Mouse (Mus musculus): Measurements from ENCODE around the gene Gm42906.

Gm42906 gene

DNA sequence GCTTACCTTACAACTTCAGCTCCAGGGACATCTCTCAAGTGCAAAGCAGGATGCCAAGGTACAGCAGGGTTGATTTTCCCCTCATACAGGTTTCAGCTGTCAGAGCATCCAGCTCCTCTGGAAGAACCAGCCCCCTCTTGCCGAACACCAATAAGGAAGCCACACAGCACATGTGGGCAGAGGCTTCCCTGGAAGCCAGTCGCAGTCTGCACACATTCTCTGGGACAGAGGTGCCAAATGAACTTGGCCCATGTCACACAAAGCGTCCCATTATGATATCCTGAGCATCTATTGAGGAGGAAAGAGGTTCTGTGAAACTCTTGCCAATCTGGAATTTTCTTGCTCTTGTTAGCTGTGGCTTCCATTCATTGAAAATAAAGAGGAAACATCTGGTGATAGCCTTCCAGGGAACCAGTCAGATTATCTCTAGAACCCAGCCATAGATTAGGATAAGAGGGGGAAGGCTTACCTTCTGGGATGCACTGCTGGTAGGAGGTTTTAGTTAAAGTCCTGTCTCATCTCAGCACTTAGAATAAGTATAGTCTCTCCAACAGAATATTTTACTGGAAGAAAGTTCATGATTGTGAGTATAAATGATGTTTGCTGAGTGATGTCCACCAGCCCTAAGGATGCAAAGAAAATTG is at the start of gene Gm42906:
TSS of gene Gm42906 (minus strand) at position 51 of the 644 bp plus-strand sequence.
- DNase-seq (ENCODE audit: low spot score): no peak

DNA sequence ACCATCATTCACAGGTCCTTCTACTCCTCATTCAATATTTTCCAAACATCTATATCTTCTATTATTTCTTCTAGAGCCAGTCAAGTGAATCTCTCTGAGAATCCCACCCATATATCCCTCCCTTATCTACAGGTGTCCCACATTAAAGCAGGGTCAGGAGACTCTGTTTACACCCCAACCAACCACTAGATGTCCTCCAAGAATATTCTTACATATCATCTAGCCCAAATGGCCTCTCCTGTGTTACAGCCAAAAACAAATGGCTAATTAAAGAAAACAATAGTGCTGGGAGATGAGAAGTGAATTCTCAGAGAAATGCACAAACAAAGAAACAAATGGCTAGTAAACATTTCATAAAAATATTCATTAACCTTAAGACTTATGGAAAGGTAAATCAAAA is 17.7 kb upstream of the Gm42906 start:
- no peak for DNase-seq (ENCODE audit: low spot score)

DNA sequence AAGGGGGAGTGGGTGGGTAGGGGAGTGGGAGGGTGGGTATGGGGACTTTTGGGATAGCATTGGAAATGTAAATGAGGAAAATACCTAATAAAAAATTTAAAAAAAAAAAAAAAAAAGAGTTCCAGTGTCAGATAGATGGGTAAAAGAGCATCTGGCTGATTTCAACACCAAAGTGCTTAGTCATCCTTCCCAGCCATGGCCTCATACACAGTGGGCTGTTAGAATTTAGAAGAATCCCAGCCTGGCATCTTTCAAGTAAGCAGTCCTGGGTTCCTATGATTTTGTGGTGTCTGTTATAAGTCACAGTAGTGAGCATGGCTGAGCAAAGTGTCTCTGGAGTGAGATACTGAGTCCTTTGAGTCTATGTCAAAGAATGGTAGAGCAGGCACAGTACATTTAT is 7.1 kb upstream of the Gm42906 start:
- DNase-seq (ENCODE audit: low spot score): no peak

DNA sequence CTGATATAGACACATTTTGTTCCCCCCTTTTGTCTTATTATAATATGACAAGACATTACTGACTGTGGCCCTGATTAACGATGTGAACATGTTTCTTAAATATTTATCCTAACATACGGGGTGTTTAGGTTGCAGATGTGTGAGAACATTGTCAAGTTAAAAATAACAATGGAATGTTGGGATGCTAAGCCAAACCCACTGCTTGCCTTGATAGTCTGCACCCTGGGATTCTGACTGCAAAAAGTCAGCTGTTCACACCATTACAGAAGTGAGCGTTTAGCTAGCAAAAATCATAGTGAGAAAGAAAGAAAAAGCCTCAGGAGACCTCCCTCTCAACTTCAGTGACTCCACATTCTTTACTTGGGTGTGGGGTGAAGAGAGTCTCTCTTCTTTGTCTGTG is 1.5 kb downstream of the Gm42906 start:
- DNase-seq (ENCODE audit: low spot score): no peak

DNA sequence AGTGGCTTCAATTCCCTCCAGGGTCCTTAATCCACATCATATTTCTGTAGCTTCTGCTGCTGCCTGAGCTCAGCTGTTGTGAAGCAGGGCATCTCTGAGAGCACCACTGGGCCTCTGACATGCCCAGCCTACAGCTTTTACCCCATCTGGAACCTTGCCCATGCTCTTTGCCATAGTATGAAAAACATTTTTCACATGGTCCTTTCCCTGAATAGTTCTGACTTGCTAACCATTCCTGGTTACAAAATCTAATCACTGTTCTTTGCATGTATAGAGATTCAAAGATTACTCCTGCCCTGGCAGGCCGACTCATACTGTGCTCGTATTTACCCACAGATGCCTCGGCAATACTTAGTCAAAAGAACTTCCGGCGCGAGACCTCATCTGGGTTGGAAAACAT is 5.3 kb downstream of the Gm42906 start:
- no peak for DNase-seq (ENCODE audit: low spot score)

DNA sequence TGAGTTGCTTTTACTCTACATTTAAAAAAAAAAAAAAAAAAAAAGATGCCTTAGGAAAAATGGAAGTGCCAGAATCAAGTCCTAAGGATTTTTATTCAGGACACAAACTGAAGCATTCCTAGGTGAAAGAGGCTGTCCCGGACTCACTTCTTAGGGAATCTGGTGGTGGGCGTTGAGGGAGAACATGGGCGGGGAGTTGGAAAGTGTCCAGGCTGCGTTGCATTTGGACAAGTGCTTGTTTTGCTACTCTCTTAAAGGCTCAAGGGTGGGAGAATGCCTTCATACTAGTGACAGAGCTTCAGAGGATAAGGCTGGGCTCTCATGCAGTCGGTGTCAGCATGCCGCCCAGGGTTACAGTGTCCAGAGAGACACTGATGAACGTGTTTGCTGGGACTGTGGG is 6.1 kb downstream of the Gm42906 start:
- DNase-seq (ENCODE audit: low spot score): no peak

DNA sequence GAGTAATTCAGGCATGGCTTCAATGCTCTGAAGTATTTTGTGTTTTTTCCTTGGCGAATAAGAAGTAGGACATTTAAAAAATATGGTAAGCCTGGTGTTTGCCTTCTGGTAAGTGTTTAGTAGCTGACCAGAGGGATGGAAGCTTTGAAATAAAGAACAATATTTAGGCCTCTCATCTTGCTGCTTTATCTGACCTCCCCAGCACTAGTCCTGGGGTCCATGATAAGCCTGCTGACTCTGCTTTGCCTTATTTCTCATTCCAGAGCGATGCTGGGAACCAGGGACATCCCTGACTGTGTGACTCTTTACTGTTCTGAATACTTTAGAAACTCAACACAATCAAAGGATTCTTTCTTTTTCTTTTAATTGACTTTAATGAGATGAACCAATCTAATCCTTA is 9.4 kb downstream of the Gm42906 start:
- DNase-seq (ENCODE audit: low spot score): no peak

DNA sequence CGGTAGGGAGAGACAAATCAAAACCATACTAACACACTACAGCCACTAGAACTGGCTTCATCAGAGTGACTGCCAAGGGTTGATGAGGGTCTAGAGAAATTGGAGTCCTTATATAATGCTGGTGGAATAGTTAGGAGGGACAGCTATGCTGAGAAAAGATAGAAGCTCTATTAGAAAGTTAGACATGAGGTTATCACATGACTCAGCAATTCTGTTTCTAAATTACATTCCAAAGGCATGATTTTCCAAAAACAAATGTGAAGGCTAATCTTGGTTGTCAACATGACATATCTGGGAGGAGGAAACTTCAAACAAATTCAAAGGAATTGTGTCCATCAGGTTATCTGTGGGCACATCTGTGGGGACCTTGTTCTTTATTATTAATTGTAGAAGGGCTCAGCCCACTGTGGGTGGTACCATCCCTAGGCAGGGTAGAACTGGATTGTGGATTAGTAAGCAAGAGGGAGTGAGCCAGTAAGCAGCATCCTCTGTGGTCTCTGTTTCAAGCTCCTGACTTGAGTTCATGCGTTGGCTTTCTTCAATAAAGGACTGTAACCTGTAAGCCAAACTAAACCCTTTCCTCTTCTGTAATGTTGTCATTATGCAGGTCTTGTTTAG is 10.4 kb downstream of the Gm42906 start:
- no peak for DNase-seq (ENCODE audit: low spot score)

DNA sequence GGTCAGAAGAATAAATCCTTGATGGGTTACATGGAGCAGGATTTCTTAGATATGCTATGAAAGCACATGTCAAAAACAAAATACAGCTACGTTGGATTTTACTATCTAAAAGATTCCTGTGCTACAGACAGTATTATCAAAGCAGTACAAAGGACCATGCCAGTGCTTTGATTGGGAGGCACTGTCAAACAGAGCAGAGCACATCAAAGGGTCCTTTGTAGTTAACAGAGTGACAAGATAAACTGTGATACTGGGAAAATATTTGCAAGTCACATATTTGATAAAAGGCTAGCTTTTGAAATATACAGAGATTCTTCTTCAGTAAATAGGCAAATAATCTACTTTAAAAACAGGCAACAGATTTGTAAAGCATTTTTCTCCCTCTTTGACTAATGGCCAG is 11.0 kb downstream of the Gm42906 start:
- no peak for DNase-seq (ENCODE audit: low spot score)

DNA sequence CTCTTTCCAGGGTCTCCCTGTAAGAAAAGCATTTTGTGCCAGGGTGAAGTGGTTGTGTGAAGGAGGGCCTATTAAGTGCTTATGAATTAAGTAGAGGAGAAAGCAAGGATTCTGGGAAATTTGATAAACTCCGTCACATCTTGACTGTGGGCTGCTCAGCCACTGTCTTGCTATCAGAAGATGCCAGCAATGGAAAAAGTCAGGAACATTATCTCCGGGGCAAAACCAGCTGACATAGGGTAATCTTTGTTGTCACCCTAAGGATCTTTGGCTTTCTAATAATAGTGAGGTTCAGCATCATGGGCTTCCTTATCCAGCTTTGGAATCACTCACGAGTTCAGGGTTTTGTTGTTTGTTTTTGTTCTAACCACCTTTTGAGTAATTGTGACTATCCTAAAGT is 14.3 kb downstream of the Gm42906 start:
- no peak for DNase-seq (ENCODE audit: low spot score)

DNA sequence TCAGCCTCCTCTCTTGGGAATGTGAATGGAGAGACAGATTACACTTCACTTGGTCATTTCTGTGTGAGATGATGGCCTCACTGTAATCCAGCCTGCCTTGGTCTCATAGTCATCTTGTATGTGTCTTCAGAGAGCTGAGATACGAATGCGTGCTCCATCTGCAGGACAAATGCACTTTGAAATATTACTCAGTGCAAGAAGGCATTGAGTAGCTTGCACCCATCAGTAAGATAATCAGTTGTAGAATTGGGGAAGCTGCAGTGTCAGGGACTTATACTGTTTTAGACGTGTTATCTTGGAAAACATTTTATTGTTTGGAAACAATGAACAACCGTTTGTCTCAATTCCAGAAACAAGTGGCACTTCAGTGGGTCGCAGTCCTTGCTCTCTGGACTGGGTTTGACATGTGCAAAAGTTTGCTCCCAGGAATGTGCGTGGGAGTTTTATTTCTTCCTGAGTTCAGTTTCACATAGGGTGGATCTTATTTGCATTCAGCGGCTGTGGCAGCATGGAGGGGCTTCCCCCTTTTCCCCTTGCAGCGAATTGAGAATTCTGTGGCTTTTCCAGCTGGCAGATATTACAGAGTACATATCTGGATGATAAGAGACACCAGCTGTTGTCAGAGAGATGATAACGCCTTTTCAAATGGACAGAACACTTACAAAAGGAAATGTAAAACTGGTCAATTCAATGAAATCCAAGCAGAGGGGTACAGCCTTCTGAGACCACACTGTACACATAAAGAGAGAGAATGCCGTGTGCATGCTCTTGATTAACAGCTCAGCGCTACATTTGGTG is 15.1 kb downstream of the Gm42906 start:
- no peak for DNase-seq (ENCODE audit: low spot score)

DNA sequence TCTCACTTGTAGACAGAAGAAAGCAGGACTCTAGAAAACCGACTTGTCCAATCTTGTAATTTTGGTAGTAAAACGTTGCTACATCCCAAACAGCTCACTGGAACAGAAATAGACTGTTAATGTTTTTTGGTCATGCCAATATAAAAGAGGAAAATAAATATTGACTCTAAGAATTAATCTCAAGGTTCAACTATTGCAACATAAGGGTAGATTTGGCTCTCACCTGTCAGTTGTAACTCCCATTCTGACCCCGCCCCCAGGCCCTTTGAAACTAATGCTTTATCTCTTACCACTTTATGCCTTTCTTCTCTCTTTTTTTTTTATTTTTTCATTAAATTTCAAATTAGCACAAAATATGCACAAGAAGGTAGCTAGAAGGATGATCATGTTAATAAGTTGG is 18.0 kb downstream of the Gm42906 start:
- DNase-seq (ENCODE audit: low spot score): peak; percentile 50

DNA sequence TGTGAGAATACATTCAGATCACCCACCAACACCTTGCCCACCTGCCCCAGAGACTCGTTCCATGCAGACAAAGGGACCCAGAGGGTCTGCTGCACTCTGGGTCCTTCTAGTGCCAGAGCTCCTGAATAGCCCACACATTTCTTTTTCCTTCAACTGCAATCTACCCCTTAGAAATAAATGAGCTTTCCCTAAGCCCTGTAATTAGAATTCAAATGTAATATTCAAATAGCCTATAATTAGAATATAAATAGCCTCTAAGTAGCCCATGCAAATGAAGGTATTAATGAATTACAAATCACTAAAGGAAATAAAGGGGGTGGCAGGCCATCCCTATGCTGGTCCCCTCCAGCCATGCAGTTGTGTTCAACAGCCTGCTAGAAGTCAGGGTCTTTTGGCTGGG is 18.7 kb downstream of the Gm42906 start:
- DNase-seq (ENCODE audit: low spot score): no peak

DNA sequence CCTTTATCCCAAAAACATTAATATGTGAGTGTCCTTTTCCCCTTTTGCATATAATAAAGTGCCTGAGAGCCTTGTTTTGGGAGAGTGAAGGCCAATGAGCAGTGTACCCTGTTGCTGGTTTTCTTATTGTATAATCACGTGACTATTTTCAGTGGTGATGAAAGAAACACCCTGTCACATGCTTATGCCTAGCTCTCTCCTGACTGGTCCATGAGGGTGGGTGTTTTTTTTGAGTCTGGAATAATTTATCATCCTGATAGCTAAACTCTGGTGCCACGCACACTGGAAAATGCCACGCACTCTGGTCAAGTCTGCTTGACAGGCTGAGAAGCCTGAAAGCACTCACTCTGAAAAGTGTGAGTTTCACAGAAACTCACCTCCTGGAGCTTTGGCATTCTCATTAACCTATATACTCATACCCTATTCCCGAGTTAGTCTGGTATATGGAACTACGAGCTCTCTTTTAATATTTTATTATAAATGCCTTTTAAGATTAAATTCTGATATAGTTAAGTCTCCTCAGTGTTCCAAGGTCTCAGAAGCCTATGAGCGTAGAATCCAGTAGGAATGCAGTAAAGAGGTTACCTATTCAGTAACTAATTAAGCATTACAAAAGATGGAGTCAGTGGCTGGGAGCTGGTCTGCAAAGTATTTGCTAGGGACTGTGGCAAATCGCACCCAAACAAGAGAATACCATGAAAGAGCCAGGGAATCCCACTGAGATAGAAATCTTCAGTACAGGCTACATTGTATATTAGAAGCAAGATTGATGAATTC is 19.7 kb downstream of the Gm42906 start:
- no peak for DNase-seq (ENCODE audit: low spot score)

DNA sequence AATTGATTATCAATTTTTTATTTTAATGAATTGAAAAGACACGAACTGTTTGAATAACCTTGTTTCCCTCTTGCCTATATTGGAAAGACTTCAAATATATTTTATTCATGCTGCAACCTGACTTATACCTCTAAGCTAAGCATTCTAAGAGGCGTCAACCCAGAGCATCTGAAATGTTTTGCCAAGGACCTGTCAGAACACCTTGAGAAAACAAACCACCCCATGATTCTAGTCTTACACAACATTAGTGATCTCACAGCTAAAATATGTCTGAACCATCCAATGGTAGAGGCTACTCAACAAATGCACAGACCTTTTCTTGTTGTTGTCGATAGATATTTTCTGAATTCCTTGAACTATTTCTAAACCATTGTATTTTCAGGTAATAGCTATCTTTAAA is 20.5 kb downstream of the Gm42906 start:
- DNase-seq (ENCODE audit: low spot score): peak; percentile 24

DNA sequence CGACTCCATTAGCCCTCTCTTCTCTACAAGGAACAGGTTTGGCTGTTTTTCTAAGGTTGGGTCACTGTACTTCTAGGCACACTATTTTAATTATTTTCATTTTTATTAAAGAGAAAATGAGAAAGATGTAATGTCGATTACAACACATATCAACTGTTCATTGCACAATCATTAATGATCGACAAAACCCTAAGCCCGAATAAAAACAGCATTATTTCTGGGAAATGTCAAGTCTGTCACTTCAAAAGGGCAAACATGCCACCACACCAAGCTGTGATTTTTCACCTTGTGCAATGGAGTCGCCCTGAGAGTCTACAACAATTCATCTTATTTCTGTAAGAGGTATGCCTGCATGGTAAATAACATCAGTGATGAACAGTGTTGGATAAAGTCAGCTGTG is 21.7 kb downstream of the Gm42906 start:
- DNase-seq (ENCODE audit: low spot score): no peak

DNA sequence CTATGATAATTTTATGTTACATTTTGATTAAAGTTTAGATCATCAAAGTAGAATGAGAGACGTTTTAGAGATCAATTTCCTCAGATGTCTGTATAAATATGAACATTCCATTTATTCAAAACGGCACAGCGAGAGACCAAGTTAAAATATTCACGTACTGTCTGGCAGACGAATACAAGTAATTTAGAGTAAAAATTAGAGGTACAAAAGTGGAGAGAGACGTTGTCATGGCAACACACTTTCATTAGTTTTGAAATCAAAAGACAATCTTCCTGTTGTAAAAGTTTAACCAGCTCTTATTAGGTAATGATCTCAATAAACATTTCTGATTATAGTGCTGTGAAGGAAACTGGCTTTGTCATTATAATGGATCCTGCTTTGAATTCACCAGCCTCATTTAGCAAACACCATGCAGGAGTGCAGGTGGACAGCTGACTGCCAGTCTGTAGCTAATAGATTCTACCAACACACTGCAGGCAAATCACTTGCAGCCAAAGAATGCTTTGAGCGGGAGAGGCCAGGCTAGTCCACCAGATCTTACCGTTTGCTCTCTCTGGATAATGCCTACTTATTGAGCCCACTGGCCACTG is 22.6 kb downstream of the Gm42906 start:
- no peak for DNase-seq (ENCODE audit: low spot score)

DNA sequence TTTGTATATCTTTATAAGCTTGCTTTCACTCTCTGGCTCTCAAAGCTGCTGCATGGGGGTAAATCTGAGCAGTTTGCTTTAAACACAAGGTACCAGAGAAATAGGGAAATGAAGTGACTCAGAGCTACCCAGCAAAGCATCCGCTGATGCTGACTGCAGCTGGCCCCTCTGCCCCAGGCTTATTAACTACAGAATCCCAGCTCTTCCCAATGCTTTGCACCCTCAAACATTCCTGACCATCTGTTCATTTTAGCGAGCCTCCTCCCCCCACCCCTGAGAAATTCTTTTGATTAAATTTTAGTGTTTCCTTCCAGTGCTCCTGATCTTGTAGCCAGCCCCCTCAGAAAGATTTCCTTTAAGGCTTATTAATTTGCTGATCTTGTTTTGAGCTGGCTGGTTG is 24.4 kb downstream of the Gm42906 start:
- no peak for DNase-seq (ENCODE audit: low spot score)

DNA sequence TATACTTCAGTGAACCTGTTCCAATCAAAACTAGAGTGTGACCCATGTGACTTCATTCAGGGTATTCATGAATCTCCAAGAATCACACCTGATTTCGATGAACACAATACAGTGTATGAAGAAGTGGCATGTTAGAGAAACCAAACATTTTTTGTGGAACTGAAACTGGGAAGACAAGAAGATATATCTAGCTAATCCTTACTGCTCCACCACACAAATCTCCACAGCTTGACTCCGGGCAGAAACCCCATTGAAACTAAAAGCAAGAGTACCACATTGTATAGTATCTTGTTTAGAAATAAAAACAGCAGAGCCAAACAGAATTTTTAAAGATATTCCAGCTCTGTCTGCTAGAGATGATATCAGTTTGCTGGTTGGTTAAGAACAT is 27.4 kb downstream of the Gm42906 start:
- DNase-seq (ENCODE audit: low spot score): no peak

DNA sequence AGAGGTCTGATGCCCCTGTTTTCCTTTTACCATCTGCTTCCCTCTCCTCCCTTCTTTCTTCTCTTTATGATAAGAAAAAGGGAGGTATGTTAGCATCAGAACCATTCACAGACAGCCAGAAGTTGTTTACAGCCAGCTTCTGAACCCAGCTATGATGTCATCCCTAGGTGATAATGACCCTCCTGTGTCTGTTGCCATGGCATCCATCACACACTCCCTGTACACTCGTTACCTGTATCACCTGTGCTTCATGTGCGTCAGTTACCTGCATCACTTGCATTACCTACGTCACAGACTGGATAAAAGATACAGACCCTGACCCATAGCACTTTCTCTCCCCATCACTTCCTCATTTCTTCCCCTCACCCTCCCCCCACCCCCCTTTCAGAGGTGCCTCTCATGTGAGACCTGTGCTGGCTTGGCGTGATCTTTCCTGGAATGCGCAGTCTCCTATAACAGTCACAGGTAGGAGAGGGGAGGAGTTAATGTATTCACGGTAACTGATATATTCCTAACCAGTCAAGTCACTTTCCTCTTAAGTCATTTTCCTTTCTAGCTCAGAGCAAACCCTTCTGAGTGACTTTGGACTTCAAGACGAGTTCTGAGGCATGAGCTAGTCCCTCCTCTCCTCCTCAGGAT is 27.9 kb downstream of the Gm42906 start:
- DNase-seq (ENCODE audit: low spot score): no peak

DNA sequence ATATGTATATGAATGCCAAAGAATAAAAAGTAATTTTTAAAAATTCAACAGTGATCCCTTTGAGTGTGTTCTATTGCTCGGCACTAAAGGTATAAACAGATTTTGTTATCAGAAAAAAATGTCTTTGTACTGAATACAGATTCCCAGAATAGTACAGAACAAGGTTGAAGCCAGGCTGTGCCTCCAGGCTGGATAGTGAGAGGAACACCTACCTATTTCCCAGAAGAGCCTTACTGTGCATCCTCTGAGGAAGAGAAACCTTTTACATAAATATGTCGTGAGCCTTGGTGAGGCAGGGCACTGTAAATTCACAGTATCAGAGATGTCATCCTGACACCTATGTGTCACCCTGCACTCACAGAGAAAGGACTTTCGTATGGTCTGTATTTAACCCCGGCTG is 31.8 kb downstream of the Gm42906 start:
- no peak for DNase-seq (ENCODE audit: low spot score)

DNA sequence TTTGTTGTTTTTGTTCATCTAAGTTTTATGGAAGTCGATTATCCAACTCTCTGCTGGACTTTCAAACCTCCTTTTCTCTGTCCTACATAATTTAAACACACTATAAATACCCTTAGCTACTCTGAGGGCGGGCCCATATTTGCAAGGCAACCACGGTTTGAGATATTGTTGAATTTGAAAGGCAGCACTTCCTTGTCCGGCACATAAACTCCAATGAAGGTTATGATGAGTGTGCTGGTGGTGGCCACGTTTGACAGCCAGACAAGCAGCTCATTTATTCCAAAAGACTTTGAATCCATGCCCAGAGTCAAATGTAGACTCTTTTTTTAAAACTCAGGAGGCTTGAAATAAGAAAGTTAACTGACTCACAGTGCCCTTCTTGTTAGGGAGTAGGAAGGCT is 33.3 kb downstream of the Gm42906 start:
- DNase-seq (ENCODE audit: low spot score): no peak

All from lung, postnatal 25 days (tissue).